In genomic region chr10:31632005-31632404, GRCm38 (mm10) we compare ENCODE assay signal across 16 mouse cellular contexts. TPM values are rescaled to one million over a fixed set of nuclear protein-coding genes. Genes with fewer than 3 reads are reported as not detected.
DNase-seq lines count a peak whose midpoint lies in the region; ATAC-seq lines count a peak whose summit lies in the region.
"Had no signal": no experiment of that assay in that cellular context is flagged by ENCODE, and none has a peak within 500 bp of the region (broad histone marks: within the 10 kb centered on the region; RNA-seq: fewer than 3 reads in every experiment).

No protein-coding gene starts in this region.

- no peak overlapping the region for H3K4me3 ChIP-seq in embryonic facial prominence, embryonic 11.5 days (ENCODE audit: low read depth, low read length)
- H3K4me3 ChIP-seq in embryonic facial prominence, embryonic 10.5 days: no peak overlapping the region
- H3K4me3 ChIP-seq: heart, embryonic 15.5 days; hindbrain, embryonic 13.5 days; kidney, embryonic 15.5 days; myocyte had no signal

- no peaks in the 10 kb centered on the region for H3K36me3 ChIP-seq in embryonic facial prominence, embryonic 11.5 days (replicated peaks; ENCODE audit: control insufficient read depth, insufficient read depth, low read depth, low read length)
- no peaks in the 10 kb centered on the region for H3K36me3 ChIP-seq in embryonic facial prominence, embryonic 10.5 days (replicated peaks)
- H3K36me3 ChIP-seq: heart, embryonic 15.5 days; hindbrain, embryonic 13.5 days; kidney, embryonic 15.5 days had no signal

- 79% methylated on average over 1 of the region's 1 CpGs for WGBS in embryonic facial prominence, embryonic 11.5 days
- 84% methylated on average over 1 of the region's 1 CpGs for WGBS in embryonic facial prominence, embryonic 10.5 days

- no peak overlapping the region for H3K27ac ChIP-seq in embryonic facial prominence, embryonic 11.5 days (replicated peaks; ENCODE audit: low read depth, low read length)
- no peak overlapping the region for H3K27ac ChIP-seq in embryonic facial prominence, embryonic 10.5 days (replicated peaks)
- H3K27ac ChIP-seq: heart, embryonic 15.5 days; hindbrain, embryonic 13.5 days; kidney, embryonic 15.5 days had no signal

- H3K27me3 ChIP-seq in embryonic facial prominence, embryonic 11.5 days (ENCODE audit: control insufficient read depth, insufficient read depth, low read length): no peaks in the 10 kb centered on the region
- no peaks in the 10 kb centered on the region for H3K27me3 ChIP-seq in embryonic facial prominence, embryonic 10.5 days (replicated peaks; ENCODE audit: low read depth, poor library complexity, severe bottlenecking)
- H3K27me3 ChIP-seq: heart, embryonic 15.5 days; hindbrain, embryonic 13.5 days; kidney, embryonic 15.5 days had no signal

- H3K9ac ChIP-seq in embryonic facial prominence, embryonic 11.5 days (replicated peaks; ENCODE audit: low read length): no peak overlapping the region
- H3K9ac ChIP-seq: heart, embryonic 15.5 days; hindbrain, embryonic 13.5 days; kidney, embryonic 15.5 days had no signal

- no peaks in the 10 kb centered on the region for H3K4me1 ChIP-seq in embryonic facial prominence, embryonic 11.5 days (ENCODE audit: control insufficient read depth, insufficient read depth, low read length)
- no peaks in the 10 kb centered on the region for H3K4me1 ChIP-seq in embryonic facial prominence, embryonic 10.5 days
- H3K4me1 ChIP-seq: heart, embryonic 15.5 days; hindbrain, embryonic 13.5 days; kidney, embryonic 15.5 days had no signal

- DNase-seq in embryonic facial prominence, embryonic 11.5 days (ENCODE audit: low spot score): peak; percentile 12
- DNase-seq in embryonic facial prominence, embryonic 10.5 days (ENCODE audit: low spot score): no peak
- peak; percentile 53 for DNase-seq in kidney, adult 9 months
- no peak for DNase-seq in kidney, postnatal 4 days
- peak; percentile 50 for DNase-seq in adipocyte (ENCODE audit: low spot score)
- peak; percentile 59 for DNase-seq in cerebellum, adult 9-11 months
- no peak for DNase-seq in urinary bladder, adult 2 months (ENCODE audit: low spot score)
- DNase-seq: adrenal gland, postnatal 36 days; layer of hippocampus, postnatal 36 days had no signal

- H3K4me2 ChIP-seq in embryonic facial prominence, embryonic 11.5 days (ENCODE audit: low read depth, low read length): no peak overlapping the region
- H3K4me2 ChIP-seq: heart, embryonic 15.5 days; hindbrain, embryonic 13.5 days; kidney, embryonic 15.5 days; liver, embryonic 11.5 days; midbrain, embryonic 11.5 days had no signal

- no peak for ATAC-seq in embryonic facial prominence, embryonic 11.5 days (replicated peaks; ENCODE audit: insufficient number of reproducible peaks, low FRiP score, low TSS enrichment, low read depth)
- ATAC-seq in inflammation-experienced regulatory T-cells, adult 6 months: no peak

- no peaks in the 10 kb centered on the region for H3K9me3 ChIP-seq in embryonic facial prominence, embryonic 11.5 days (replicated peaks; ENCODE audit: control insufficient read depth, low read length)
- no peaks in the 10 kb centered on the region for H3K9me3 ChIP-seq in embryonic facial prominence, embryonic 10.5 days
- H3K9me3 ChIP-seq: heart, embryonic 15.5 days; hindbrain, embryonic 13.5 days; kidney, embryonic 15.5 days had no signal

RNA-seq across cellular contexts. Expression of gene Rnf217, which starts 23.0 kb away (rescaled TPM):
- 1.9 and 2.3 TPM in 2 replicates for polyA plus RNA-seq in embryonic facial prominence, embryonic 11.5 days (2014; fragmentation: Nextera tagmentation; extraction: Ambion mirVana)
- polyA plus RNA-seq in embryonic facial prominence, embryonic 10.5 days (2016; fragmentation: Nextera tagmentation; extraction: Ambion mirVana): 1.1 and 1.2 TPM in 2 replicates
- not detected for polyA plus RNA-seq in inflammation-experienced regulatory T-cells, adult 6 months (2017; shearing (Covaris generic))
- 3.4 and 3.6 TPM in 2 replicates for polyA plus RNA-seq in urinary bladder, adult 2 months (2012; rRNA removed)

Comparison
In these comparisons a context has a peak if more than half of its experiments do, and no peak if none do; other contexts are left out.
1. DNase-seq: peak in embryonic facial prominence, embryonic 11.5 days (single experiment), kidney, adult 9 months (single experiment), adipocyte (single experiment) and cerebellum, adult 9-11 months (single experiment); none in embryonic facial prominence, embryonic 10.5 days (single experiment), kidney, postnatal 4 days (0 of 2) and urinary bladder, adult 2 months (single experiment).